Mouse (Mus musculus) heart, postnatal 25 days (tissue): ENCODE data around the gene Gm10401. TPM values are rescaled to one million over a fixed set of nuclear protein-coding genes. Genes with fewer than 3 reads are reported as not detected.
"Not testable (repeated sequence)": the region's sequence is repeated elsewhere in the genome, so short reads cannot be mapped to it uniquely, and the experiment has no call there.

ENCODE experiments used
- DNase-seq: peaks from one replicate; pipeline ENCODE4 v3.0.0; 2022; ENCODE audit warnings: low spot score
- intact Hi-C: fragments of 180-260 bp; cut with DNase I; formaldehyde crosslinking; loops from one replicate; pipeline ENCODE4 v1.15.1; 2025
- total RNA-seq, 2 experiments: library from RNA; stranded (reverse); gene quantifications; 2 replicates each; pipeline ENCODE4 v1.2.3; 2021

Gene Gm10401
- total RNA-seq, 2 experiments from 2014 or later, result not detected

- intact Hi-C loops, result loop anchor here (1.0 to 2.0 kb wide), 3 partner anchors 38 to 112 kb away; no protein-coding TSS in a partner anchor
- DNase-seq, result no peak
Measured at GRCm38 (mm10) chr5:115124690-115125089, 26.6 kb upstream of the Gm10401 start.

GRCm38 (mm10) chr5:115120978-115121377, 22.9 kb upstream of the Gm10401 start:
- intact Hi-C loops, result no loop called here

GRCm38 (mm10) chr5:115118961-115119570, 21.0 kb upstream of the Gm10401 start, which contains the start of gene Acads:
Gene Acads (minus strand): TSS chr5:115119346.
- peak; percentile 82 for DNase-seq
- intact Hi-C loops, result no loop called here

More at GRCm38 (mm10) chr5:115120978-115121377, 22.9 kb upstream of the Gm10401 start:
- no peak for DNase-seq

- intact Hi-C loops, result no loop called here
- no peak for DNase-seq
Measured at GRCm38 (mm10) chr5:115117467-115117866, 19.4 kb upstream of the Gm10401 start.

GRCm38 (mm10) chr5:115116426-115116825, 18.3 kb upstream of the Gm10401 start:
- DNase-seq, result no peak

GRCm38 (mm10) chr5:115114501-115114900, 16.4 kb upstream of the Gm10401 start:
- intact Hi-C loops, result no loop called here
- DNase-seq, result no peak

More at GRCm38 (mm10) chr5:115116426-115116825, 18.3 kb upstream of the Gm10401 start:
- intact Hi-C loops, result no loop called here

GRCm38 (mm10) chr5:115113244-115113643, 15.1 kb upstream of the Gm10401 start:
- no peak for DNase-seq
- intact Hi-C loops, result no loop called here

- intact Hi-C loops, result no loop called here
- DNase-seq, result no peak
Measured at GRCm38 (mm10) chr5:115111156-115111555, 13.1 kb upstream of the Gm10401 start.

GRCm38 (mm10) chr5:115103253-115103652, 5.2 kb upstream of the Gm10401 start:
- intact Hi-C loops, DNase-seq: not testable (repeated sequence)

GRCm38 (mm10) chr5:115102231-115102630, 4.1 kb upstream of the Gm10401 start:
- DNase-seq, result no peak
- intact Hi-C loops, result no loop called here

GRCm38 (mm10) chr5:115100473-115100872, 2.4 kb upstream of the Gm10401 start:
- intact Hi-C loops, result no loop called here
- DNase-seq, result no peak

GRCm38 (mm10) chr5:115099991-115100390, 1.9 kb upstream of the Gm10401 start:
- intact Hi-C loops, result no loop called here
- DNase-seq, result no peak

- no peak for DNase-seq
Measured at GRCm38 (mm10) chr5:115099530-115099929, 1.4 kb upstream of the Gm10401 start.

GRCm38 (mm10) chr5:115091776-115092175, 6.3 kb downstream of the Gm10401 start:
- intact Hi-C loops, result no loop called here
- DNase-seq, result no peak

More at GRCm38 (mm10) chr5:115099530-115099929, 1.4 kb upstream of the Gm10401 start:
- intact Hi-C loops, result no loop called here

GRCm38 (mm10) chr5:115091015-115091414, 7.1 kb downstream of the Gm10401 start:
- intact Hi-C loops, result no loop called here
- DNase-seq, result no peak

GRCm38 (mm10) chr5:115089592-115090268, 8.4 kb downstream of the Gm10401 start:
- intact Hi-C loops, result no loop called here
- no peak for DNase-seq

GRCm38 (mm10) chr5:115085675-115086074, 12.4 kb downstream of the Gm10401 start:
- no peak for DNase-seq
- intact Hi-C loops, result no loop called here

GRCm38 (mm10) chr5:115083492-115083891, 14.6 kb downstream of the Gm10401 start:
- intact Hi-C loops, result no loop called here
- no peak for DNase-seq

- DNase-seq, result no peak
- intact Hi-C loops, result no loop called here
Measured at GRCm38 (mm10) chr5:115081636-115082035, 16.5 kb downstream of the Gm10401 start.

- DNase-seq, result peak; percentile 22
- intact Hi-C loops, result loop anchor here (1.0 kb wide), 1 partner anchor 97 kb away; no protein-coding TSS in a partner anchor
Measured at GRCm38 (mm10) chr5:115076144-115076901, 21.8 kb downstream of the Gm10401 start.
